Mouse (Mus musculus) left cerebral cortex, adult 6 months (tissue): ENCODE results near the gene Scgb1b15. TPM values are rescaled to one million over a fixed set of nuclear protein-coding genes. Genes with fewer than 3 reads are reported as not detected.

Source experiments
- long read RNA-seq, 2 experiments: library from polyadenylated mRNA; unstranded; transcript quantifications; one replicate each; pipeline ENCODE4 v2.0.0; 2019 to 2020
- polyA plus RNA-seq: library from polyadenylated mRNA; unstranded; fragments of <200 nt; fragmentation: Nextera tagmentation; gene quantifications from 2 replicates; pipeline ENCODE4 v1.2.3, GENCODE M21; 2021

The Scgb1b15 gene
- not detected in 2 replicates for polyA plus RNA-seq
- long read RNA-seq, experiment 1, result 0 reads
- long read RNA-seq, experiment 2, result 0 reads

DNA sequence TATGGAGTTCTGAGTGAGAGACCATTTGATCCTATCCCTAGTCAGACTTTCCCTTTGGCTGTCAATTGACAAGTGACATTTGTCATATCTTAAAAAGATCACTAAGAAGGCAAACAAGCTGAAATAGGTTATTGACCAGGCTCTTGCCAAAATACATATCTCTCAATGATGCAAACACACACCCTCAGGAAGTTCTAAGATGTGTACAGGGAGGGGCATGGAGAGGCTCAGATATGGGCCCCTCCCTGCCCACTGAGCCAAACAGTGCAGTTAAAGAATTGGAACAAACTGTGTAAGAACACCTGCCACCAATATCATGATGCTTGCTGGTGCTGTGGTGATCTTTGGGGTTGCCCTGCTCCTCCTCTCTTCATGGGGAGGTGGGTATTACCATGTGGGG is at the start of gene Scgb1b15:
TSS of gene Scgb1b15 (plus strand) at position 301 of the 400 bp plus-strand sequence.

DNA sequence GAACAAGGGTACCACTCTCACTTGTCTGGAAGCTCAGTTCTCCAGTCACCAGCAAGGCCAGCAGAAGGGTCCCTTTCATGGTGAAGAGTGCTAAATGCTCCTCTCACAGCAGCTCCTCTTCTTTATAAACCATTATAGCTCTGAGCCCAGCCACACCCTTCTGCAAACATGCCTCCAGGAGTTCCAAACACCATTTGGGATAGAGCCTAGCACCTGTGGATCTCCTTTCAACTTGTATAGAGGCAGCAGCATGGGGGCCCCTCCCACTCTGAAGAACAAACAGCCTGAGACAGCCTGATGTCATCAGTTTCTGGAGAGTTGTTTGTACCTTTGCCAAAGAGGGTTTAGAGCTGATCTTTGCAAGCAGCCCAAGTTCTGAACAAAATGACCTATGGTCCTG is 6.8 kb upstream of the Scgb1b15 start, which contains the start of gene Scgb2b15:
TSS of gene Scgb2b15 (minus strand) at position 101 of the 400 bp plus-strand sequence.

Other genes starting within 250 kb of the Scgb1b15 start
- not detected in 2 replicates for gene Scgb2b15, start 6.9 kb upstream of the Scgb1b15 start, polyA plus RNA-seq
- gene Scgb2b17, start 220.0 kb downstream of the Scgb1b15 start, polyA plus RNA-seq, result not detected in 2 replicates
- not detected in 2 replicates for gene Scgb1b17, start 226.9 kb downstream of the Scgb1b15 start, polyA plus RNA-seq